Mouse (Mus musculus): Measurements from ENCODE around the gene Pdhx.

The Pdhx gene

GRCm38 (mm10) chr2:102990301-102990702, 83.0 kb downstream of the Pdhx start:
- DNase-seq (ENCODE audit: low read depth, low spot score) = no peak

- DNase-seq (ENCODE audit: low read depth, low spot score) = no peak
These were observed 83.9 kb downstream of the Pdhx start for GRCm38 (mm10) chr2:102989446-102989845.

GRCm38 (mm10) chr2:102987708-102988010, 85.7 kb downstream of the Pdhx start:
- DNase-seq (ENCODE audit: low read depth, low spot score) = no peak

DNA sequence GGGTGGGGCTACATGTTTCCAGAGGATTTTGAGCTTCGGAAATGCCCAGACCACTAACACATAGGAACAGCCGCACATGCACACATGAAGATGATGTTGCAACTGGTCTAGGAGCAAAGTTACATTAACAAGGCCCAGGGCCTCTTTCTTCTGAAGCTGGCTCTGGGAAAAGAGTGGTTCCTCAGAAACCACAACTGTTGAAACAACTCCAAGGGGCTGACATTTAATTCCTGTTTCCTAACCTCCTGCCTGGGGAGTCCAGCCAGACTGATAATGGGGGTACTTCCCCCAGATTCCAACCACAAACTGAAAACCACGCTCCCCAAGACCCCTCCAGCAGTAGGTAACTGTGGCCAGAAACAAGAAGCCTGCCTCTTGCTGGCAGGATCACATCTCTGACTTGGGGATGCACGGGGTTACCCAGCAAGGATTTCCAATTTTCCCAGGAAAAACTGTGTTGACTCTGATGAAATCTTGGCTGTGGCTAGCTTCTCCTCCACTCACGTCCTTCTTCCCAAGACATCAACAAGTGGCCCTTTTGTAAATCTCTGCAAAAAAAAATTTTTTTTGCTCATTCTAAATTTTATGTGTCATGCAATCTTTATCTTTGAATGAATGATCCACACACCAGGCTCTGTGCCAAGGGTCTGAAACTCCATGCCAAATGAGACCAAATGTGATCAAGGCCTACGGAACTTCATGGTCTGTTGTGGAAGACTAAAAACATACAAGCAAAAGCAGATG, 86.2 kb downstream of the Pdhx start:
- no peak for DNase-seq (ENCODE audit: low read depth, low spot score)

DNA sequence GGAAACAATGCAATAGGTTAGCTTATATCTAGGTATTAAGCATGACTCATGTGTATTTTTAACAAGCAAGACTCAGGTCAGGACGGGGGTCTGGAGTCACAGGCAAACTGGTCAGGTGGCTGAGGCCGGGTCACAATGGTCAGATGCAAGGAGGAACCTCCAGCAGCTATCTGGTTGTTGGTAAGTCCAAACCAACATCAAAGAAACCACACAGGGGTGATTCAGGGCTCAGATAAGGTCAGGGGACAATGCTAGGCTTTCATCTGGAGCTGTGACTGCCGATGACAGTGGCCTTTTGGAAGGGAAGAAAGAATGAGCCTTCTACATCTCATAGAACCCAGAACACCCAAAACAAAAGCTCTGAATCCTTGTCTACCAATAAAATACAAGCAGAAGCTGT, 86.9 kb downstream of the Pdhx start:
- DNase-seq (ENCODE audit: low read depth, low spot score) = no peak

- DNase-seq (ENCODE audit: low read depth, low spot score) = no peak
These were observed 90.5 kb downstream of the Pdhx start for GRCm38 (mm10) chr2:102982822-102983221.

DNA sequence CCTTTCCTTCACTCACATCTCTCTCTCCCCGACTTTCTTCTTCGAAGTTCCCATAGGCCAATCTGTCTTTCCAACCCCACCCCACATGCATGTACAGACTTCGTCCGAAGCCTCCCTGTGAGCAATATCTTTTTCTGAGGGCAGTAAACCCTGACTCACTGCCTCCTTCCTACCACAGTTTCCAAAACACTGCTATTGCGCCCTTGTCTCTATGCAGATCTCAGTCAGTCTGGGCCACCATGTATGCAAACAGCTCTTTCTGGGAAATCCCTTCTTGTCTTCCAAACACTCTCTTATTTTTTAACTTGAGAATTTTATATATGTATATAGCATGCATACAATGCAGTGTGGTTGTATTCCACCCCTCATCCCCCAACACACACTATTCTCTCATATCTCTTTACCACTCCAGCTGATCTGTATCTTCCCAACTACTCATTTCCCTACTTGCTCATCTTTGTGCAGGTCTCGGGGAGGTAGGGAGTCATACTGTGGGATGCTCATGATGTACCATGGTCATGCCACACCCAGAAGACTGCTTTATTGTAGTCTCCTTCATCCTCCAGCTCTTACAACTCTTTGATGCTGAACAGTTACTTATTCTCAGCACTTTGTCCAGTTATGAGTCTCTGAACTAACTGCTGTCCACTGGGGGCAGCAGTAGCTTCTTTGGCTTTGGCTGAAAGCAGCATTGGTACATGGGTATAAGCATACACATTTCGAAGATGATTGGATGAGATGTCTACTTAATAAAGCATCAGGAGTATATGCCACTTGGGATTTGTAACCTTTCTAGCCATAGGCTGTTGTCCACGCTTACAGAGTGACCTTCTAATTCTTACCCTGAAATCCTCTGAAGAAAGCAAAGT, 91.6 kb downstream of the Pdhx start:
- DNase-seq (ENCODE audit: low read depth, low spot score) = no peak

DNA sequence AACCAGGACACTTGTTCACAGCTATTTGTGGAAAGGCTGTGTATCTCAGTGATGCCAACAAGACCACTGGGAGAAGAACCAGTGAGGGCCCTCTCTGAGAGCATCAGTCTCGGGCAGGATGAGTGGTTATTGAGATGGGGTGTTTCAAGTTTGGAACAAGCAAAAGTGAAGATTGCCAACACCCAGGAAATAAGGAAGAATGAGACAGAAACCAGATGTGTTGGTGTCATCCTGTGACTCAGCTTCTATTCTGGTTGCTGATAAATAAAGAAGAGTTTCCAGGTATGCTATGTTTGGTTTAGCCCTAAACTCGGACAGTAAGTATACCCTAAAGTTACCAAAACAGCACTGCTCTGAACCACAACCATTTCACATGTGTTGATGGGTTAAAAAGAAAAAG, 92.4 kb downstream of the Pdhx start:
- DNase-seq (ENCODE audit: low read depth, low spot score) = no peak

GRCm38 (mm10) chr2:102979519-102979918, 93.8 kb downstream of the Pdhx start:
- DNase-seq (ENCODE audit: low read depth, low spot score) = no peak

DNA sequence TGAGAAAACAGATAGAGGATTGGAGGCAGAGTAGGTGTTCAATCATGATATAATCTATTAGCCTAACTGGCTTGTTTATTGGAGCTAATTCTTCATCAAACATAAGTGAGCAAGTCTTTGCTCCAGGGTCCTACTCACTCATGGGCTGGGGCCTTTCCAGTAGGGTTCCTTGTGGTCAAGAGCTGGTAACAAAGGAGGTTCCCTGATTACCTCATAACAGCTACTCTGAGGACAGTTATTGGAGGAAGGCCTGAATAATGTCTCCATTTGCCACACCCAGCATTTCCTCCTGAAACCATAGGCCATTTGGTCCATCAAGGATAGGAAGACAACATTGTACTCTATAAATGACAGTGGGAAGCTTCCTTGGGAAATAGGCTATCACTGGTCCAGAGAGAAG, 94.2 kb downstream of the Pdhx start:
- DNase-seq (ENCODE audit: low read depth, low spot score) = no peak

- DNase-seq (ENCODE audit: low read depth, low spot score) = no peak
These were observed 97.9 kb downstream of the Pdhx start for GRCm38 (mm10) chr2:102975358-102975945.

DNA sequence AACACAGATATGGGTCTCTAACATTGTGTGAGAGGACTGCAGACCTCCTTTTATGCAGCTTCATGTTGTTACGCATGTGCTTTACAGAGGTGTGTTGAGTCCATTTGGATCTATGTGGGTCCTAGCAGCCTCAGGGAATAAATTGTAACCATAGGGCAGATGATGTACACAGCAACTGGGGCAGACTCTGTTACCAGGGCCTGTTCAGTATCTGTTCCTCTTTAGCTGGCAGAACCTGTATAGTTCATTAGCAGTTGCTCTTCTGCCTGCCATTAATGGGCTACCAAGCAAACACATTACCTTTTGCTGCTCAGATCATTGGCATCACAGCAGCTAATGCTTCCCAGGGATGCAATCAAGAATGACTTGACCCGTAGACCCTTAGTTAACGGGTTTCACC, 100.2 kb downstream of the Pdhx start:
- DNase-seq (ENCODE audit: low read depth, low spot score) = no peak

- DNase-seq (ENCODE audit: low read depth, low spot score) = no peak
These were observed 100.7 kb downstream of the Pdhx start for GRCm38 (mm10) chr2:102972575-102972974.

DNA sequence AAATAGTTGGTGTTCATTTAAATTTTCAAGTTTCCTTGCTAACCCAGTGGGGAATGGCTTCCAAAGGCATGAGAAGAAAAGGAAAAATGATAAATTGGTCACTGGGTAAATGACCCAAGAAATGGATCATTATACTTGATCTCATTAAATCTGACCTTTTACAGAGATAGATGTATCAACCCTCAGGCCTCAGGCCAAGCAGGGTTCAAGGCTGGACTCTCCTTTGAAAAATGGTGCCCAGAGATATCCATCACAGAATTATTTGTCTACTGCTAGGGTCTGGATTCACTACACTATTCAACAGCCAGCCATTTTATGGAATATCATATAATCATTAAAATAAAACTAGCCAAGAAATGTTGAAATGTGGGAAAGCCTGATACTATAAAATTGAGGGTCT, 101.4 kb downstream of the Pdhx start:
- DNase-seq (ENCODE audit: low read depth, low spot score) = no peak
